Mouse (Mus musculus): ENCODE data around the gene Fgd2. TPM values are rescaled to one million over a fixed set of nuclear protein-coding genes. Genes with fewer than 3 reads are reported as not detected.

The Fgd2 gene
- polyA plus RNA-seq, 1 experiment from 2014 or later: 3.0 TPM

DNA sequence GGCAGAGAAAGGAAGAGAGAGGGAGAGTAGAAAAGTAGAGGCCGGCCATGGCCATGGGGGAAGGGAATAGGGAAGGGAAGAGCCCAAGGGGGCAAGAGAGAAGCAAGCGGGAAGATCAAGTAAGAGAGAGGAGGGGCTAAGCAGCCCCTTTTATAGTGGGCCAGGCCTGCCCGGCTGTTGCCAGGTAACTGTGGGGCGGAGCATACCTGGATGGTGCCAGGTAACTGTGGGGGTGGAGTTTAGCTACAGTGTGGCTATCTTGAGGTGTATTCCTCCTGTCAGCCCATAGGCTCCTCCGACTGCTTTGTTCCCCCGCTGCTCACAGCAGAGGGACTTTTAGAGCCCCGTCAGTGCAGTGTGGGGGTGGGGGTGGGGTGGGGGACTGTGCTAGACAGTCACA lies 8.0 kb downstream of the Fgd2 start:
- no peak overlapping the region for H3K4me3 ChIP-seq

DNA sequence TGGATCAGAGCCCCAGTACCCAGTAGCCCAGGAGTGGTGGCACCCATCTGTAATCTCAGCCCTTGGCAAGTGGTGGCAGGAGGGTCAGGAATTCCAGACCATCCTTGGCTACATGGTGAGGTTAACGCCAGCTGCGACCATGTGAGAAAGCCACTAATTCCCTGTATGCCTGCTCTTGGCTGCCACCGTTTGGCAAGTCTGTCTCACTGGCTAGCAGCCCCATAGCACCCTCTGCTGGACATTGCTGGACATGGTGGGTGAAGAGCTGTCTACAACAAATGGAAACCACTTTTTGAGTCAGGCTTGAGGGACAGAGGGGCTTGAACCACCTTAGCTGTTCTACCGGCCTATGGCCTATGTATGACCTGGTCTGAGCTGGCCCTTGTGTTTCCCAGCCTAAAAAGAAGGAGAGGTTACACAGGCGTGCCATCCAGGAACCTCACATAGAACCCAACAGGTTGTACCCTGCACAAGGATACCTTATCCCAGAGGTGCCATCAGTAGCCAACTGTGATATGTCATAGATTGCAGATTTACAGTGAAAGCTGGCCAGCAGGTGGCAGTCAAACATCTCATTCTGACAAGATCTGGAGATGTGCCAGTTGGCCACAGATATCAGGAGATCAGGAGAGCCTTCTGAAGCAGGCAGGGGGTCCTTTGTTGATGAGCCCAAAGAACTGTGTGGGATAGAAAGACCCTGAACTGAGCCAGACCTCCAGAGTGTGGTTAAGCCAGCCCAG lies 10.4 kb downstream of the Fgd2 start:
- Histone ChIP-seq H3K9me3 (replicated peaks) (no peaks in the 10 kb centered on the region), H3K4me3 (no peak overlapping the region), H3K27me3 (0 out of 2 replicates have a peak, but pooled peaks cover 9% of the 10 kb centered on the region), H3K27ac (no peak overlapping the region), H3K9ac (no peak overlapping the region), H3K4me2 (no peak overlapping the region), H3K36me3 (no peaks in the 10 kb centered on the region), H3K4me1 (replicated peaks) (0 out of 2 replicates have a peak, but pooled peaks cover 5% of the 10 kb centered on the region)
- ATAC-seq (replicated peaks; ENCODE audit: insufficient number of reproducible peaks, insufficient read depth, low FRiP score, low read depth): no peak; the same call in 1 of the 2 replicates
- 8% methylated on average over 5 of the region's 5 CpGs for WGBS

More for the DNA sequence above, 8.0 kb downstream of the Fgd2 start:
- 33% methylated on average over 7 of the region's 7 CpGs for WGBS
- 0 out of 2 replicates have a peak, but pooled peaks cover 9% of the 10 kb centered on the region for H3K27me3 ChIP-seq
- H3K9ac ChIP-seq: no peak overlapping the region
- H3K36me3 ChIP-seq: no peaks in the 10 kb centered on the region
- no peak for ATAC-seq (replicated peaks; ENCODE audit: insufficient number of reproducible peaks, insufficient read depth, low FRiP score, low read depth)
- H3K9me3 ChIP-seq (replicated peaks): no peaks in the 10 kb centered on the region
- no peak overlapping the region for H3K27ac ChIP-seq
- no peak overlapping the region for H3K4me2 ChIP-seq
- 0 out of 2 replicates have a peak, but pooled peaks cover 5% of the 10 kb centered on the region for H3K4me1 ChIP-seq (replicated peaks)

DNA sequence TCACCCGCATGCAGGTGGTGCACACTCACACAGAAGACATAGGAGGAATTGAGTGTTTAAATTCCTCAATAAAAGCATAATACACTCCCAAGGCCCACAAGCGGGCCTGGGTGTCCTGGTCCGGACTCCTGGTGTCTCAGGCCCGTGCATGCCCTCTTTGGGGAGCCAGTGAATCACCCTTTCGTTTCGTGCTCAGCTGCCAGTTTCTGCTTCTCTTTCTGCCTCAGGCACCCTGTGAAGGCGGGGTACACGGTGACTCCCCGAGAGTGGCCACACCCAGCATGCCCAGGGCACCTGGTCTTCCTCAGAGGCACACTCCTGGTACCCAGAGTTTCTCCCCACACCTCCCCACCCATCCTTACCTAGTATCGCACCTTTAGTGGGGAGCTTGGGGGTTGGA lies 15.2 kb downstream of the Fgd2 start:
- H3K27me3 ChIP-seq: no peaks in the 10 kb centered on the region
- 0 out of 2 replicates have a peak, but pooled peaks cover 5% of the 10 kb centered on the region for H3K4me1 ChIP-seq (replicated peaks)
- H3K4me3 ChIP-seq: no peak overlapping the region
- H3K9me3 ChIP-seq (replicated peaks): no peaks in the 10 kb centered on the region
- ATAC-seq (replicated peaks; ENCODE audit: insufficient number of reproducible peaks, insufficient read depth, low FRiP score, low read depth): no peak
- H3K36me3 ChIP-seq: no peaks in the 10 kb centered on the region
- no peak overlapping the region for H3K4me2 ChIP-seq
- WGBS: 78% methylated on average over 10 of the region's 10 CpGs
- no peak overlapping the region for H3K27ac ChIP-seq
- no peak overlapping the region for H3K9ac ChIP-seq

DNA sequence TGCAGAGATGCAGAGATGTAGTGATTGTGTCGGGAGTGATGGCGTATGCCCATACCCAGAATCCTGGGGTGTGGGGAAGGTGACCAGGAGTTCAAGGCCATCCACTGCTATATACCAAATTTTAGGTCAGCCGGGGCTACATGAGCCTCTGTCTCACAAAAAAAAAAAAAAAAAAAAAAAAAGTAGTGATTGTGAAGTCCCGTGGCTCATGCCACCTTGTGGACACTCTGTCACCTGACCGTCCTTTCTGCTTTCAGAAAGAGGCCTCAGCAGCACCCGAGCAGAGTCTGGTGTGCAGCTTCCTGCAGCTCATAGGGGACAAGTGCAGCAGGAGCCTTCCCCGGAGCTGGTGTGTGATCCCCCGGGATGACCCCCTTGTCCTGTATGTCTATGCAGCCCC lies 17.3 kb downstream of the Fgd2 start:
- Histone ChIP-seq H3K9ac (no peak overlapping the region), H3K4me1 (replicated peaks) (0 out of 2 replicates have a peak, but pooled peaks cover 5% of the 10 kb centered on the region), H3K27ac (no peak overlapping the region), H3K4me3 (no peak overlapping the region), H3K4me2 (no peak overlapping the region), H3K36me3 (no peaks in the 10 kb centered on the region), H3K27me3 (no peaks in the 10 kb centered on the region), H3K9me3 (replicated peaks) (no peaks in the 10 kb centered on the region)
- 61% methylated on average over 8 of the region's 8 CpGs for WGBS
- ATAC-seq (replicated peaks; ENCODE audit: insufficient number of reproducible peaks, insufficient read depth, low FRiP score, low read depth): no peak

DNA sequence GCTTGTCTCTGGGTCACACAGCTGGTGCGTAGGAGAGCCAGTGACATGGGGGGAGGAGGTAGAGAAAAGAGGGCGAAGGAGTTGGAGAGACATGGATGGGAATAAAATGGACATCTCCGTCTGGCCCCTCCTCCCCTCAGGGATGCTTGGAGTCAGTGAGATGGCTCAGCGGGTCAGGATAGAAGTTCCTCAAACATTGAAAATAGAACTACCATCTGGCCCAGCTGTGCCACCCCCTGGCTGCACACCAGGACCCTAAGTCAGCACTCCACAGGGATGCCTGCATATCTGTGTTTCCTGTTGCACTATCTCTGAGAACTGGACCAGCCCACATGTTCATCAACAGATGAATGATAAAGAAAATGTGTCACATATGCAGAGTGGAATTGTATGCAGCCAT lies 19.5 kb downstream of the Fgd2 start:
- 67% methylated on average over 4 of the region's 4 CpGs for WGBS
- no peak for ATAC-seq (replicated peaks; ENCODE audit: insufficient number of reproducible peaks, insufficient read depth, low FRiP score, low read depth)
- H3K36me3 ChIP-seq: no peaks in the 10 kb centered on the region

DNA sequence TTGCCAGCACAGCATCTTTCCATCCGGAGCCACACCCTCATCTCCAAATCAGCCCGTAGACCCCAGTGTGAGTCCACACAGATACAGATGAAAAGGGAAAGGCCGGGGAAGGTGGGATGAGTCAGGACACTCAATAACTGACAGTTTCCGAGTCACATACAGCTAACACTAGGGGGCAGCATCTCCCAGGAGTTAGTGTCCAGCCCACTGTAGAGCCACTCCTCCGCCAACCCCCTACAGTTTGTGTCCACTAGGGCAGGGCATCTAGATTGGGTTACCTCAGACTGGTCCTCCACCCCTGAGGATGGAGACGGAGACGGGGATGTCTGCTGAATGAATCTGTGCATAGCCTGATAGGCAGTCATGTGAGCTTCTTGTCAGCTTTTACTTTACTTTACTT lies 20.8 kb downstream of the Fgd2 start:
- 15% methylated on average over 7 of the region's 7 CpGs for whole genome bisulfite sequencing
- no peaks in the 10 kb centered on the region for H3K27me3 ChIP-seq
- no peaks in the 10 kb centered on the region for H3K9me3 ChIP-seq (replicated peaks)
- H3K4me2 ChIP-seq: no peak overlapping the region
- peak; percentile 47; the same call in 1 of the 2 replicates for ATAC-seq (replicated peaks; ENCODE audit: insufficient number of reproducible peaks, insufficient read depth, low FRiP score, low read depth)
- H3K27ac ChIP-seq: no peak overlapping the region
- H3K4me1 ChIP-seq (replicated peaks): peaks cover 11% of the 10 kb centered on the region
- H3K36me3 ChIP-seq: no peaks in the 10 kb centered on the region
- no peak overlapping the region for H3K4me3 ChIP-seq
- no peak overlapping the region for H3K9ac ChIP-seq

More for the DNA sequence above, 19.5 kb downstream of the Fgd2 start:
- H3K9ac ChIP-seq: no peak overlapping the region
- no peaks in the 10 kb centered on the region for H3K9me3 ChIP-seq (replicated peaks)
- H3K27me3 ChIP-seq: no peaks in the 10 kb centered on the region
- no peak overlapping the region for H3K4me2 ChIP-seq
- no peak overlapping the region for H3K4me3 ChIP-seq
- peaks cover 11% of the 10 kb centered on the region for H3K4me1 ChIP-seq (replicated peaks)
- no peak overlapping the region for H3K27ac ChIP-seq

DNA sequence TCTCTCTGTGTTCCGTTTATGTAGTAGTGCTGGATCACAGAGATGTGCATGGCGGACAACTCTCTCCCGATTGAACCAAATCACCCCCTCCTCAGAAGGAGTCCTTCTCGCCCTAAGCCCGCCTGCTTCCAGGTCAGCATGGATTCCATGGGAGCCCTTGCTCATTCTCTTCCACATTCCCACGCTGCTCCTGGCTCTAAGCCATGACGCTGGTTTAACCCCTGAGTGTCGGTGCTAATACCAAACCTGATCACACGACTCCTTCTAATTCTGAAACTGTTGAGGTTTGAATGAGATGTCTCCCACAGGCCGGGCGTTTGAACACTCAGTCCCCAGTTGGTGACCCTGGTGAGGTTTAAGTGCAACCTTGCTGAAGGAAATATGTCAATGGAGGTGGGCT lies 21.7 kb downstream of the Fgd2 start:
- H3K4me1 ChIP-seq (replicated peaks): peaks cover 11% of the 10 kb centered on the region
- 49% methylated on average over 11 of the region's 11 CpGs for WGBS
- H3K9ac ChIP-seq: no peak overlapping the region
- no peaks in the 10 kb centered on the region for H3K36me3 ChIP-seq
- H3K4me2 ChIP-seq: no peak overlapping the region
- no peak for ATAC-seq (replicated peaks; ENCODE audit: insufficient number of reproducible peaks, insufficient read depth, low FRiP score, low read depth)
- no peak overlapping the region for H3K27ac ChIP-seq
- no peaks in the 10 kb centered on the region for H3K27me3 ChIP-seq
- no peak overlapping the region for H3K4me3 ChIP-seq
- H3K9me3 ChIP-seq (replicated peaks): no peaks in the 10 kb centered on the region

DNA sequence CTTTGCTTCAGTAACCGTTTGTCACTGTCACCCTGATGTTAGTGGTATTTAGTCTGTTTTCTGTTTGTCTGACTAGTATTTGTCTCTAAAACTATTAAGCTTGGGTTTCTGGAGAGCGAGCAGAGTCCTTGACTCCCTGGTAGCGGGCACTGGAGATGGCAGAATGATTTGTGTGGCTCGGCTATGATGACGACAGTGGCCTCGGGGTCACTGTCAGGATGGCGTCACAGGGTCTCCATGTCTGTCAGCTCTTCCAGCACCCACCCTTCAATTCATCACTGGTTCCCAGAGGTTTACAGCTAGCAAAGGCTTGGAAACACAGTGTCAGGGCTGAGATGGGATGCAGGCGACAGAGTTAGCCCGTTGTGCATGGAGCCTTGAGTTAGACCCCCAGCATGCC lies 23.2 kb downstream of the Fgd2 start:
- no peak overlapping the region for H3K4me2 ChIP-seq
- peaks cover 11% of the 10 kb centered on the region for H3K4me1 ChIP-seq (replicated peaks)
- WGBS: 70% methylated on average over 9 of the region's 9 CpGs
- no peaks in the 10 kb centered on the region for H3K27me3 ChIP-seq
- H3K27ac ChIP-seq: no peak overlapping the region
- no peaks in the 10 kb centered on the region for H3K9me3 ChIP-seq (replicated peaks)
- no peak overlapping the region for H3K4me3 ChIP-seq
- no peak overlapping the region for H3K9ac ChIP-seq
- no peak for ATAC-seq (replicated peaks; ENCODE audit: insufficient number of reproducible peaks, insufficient read depth, low FRiP score, low read depth)
- H3K36me3 ChIP-seq: no peaks in the 10 kb centered on the region

DNA sequence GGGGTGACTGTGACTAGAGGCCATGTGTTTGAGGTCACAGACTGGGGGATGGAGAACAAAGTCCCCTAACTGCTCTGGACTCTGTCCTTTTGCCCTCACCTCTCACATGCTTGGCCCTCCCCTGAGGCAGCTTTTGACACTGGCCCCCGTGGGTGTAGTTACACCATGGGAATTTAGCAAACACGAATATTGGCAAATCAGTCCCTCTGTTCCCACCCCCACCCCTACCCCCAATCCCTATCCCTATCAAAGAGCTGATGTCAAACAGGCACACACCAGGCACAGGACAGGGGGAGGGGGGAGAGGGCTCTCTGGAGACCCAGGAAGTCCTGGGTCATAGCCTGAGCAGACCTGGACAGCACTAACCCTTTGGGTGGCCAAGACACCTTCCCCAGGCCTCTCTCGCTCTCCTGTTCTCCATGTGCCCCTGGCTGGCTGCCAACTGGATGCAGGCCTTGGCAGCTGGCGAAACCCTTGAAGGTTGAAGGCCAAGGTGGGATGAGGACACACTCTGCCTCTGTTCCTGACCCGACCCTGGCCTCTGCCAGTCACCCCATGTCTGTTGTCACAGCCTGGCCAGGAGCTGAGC lies 24.2 kb downstream of the Fgd2 start:
- H3K4me1 ChIP-seq (replicated peaks): peaks cover 11% of the 10 kb centered on the region
- H3K9ac ChIP-seq: peak overlapping the region; percentile 21; the same call in 1 of the 2 replicates
- no peak overlapping the region for H3K27ac ChIP-seq
- no peaks in the 10 kb centered on the region for H3K36me3 ChIP-seq
- no peaks in the 10 kb centered on the region for H3K27me3 ChIP-seq
- H3K4me3 ChIP-seq: no peak overlapping the region
- no peak overlapping the region for H3K4me2 ChIP-seq
- ATAC-seq (replicated peaks; ENCODE audit: insufficient number of reproducible peaks, insufficient read depth, low FRiP score, low read depth): peak; percentile 44; the same call in 1 of the 2 replicates
- no peaks in the 10 kb centered on the region for H3K9me3 ChIP-seq (replicated peaks)
- 34% methylated on average over 5 of the region's 5 CpGs for WGBS

DNA sequence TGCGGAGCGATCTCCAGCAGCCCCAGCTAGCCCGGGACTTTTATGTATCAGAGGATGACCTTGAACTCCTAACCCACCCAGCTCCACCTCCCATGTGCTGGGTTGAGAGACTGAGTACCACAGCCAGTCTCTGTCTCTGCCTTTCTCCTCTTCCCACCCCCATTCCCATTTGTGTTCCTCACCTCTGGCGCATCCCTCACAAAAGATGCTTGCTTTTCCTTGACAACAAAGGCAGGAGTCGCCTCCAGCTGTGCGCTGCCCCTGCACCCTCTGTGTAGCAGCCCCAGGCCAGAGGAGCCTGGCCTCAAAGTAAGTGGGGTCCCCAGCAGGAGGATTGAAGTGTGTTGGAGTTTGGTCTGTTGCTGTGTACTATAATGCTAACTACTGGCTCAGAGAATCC lies 25.0 kb downstream of the Fgd2 start:
- no peak overlapping the region for H3K4me2 ChIP-seq
- no peaks in the 10 kb centered on the region for H3K27me3 ChIP-seq
- H3K4me3 ChIP-seq: no peak overlapping the region
- H3K9me3 ChIP-seq (replicated peaks): no peaks in the 10 kb centered on the region
- H3K4me1 ChIP-seq (replicated peaks): peaks cover 11% of the 10 kb centered on the region
- H3K9ac ChIP-seq: no peak overlapping the region
- no peak for ATAC-seq (replicated peaks; ENCODE audit: insufficient number of reproducible peaks, insufficient read depth, low FRiP score, low read depth)
- H3K27ac ChIP-seq: no peak overlapping the region
- WGBS: 72% methylated on average over 6 of the region's 6 CpGs
- H3K36me3 ChIP-seq: no peaks in the 10 kb centered on the region

DNA sequence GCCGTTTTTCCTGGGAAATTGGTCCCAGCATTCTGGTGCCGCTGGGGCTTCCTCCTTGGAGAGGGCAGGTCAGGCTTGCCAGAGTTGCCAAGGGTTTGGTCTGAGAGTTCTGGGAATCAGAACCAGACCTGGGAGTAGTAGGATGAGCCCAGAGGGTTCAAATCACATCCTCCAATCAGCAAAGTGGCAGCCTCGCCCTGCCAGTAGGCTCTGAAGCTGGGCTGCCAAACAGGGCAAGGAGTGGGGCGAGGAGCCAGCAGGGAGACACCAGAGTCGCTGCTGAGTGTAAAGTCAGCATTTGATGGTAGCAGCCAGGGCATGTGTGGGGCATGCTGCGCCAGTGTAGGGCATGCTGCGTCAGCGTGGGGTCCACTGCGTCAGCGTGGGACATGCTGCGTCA lies 28.3 kb downstream of the Fgd2 start:
- no peaks in the 10 kb centered on the region for H3K36me3 ChIP-seq
- H3K27me3 ChIP-seq: no peaks in the 10 kb centered on the region
- no peak overlapping the region for H3K27ac ChIP-seq
- 80% methylated on average over 11 of the region's 11 CpGs for WGBS
- ATAC-seq (replicated peaks; ENCODE audit: insufficient number of reproducible peaks, insufficient read depth, low FRiP score, low read depth): no peak
- H3K9me3 ChIP-seq (replicated peaks): no peaks in the 10 kb centered on the region
- no peak overlapping the region for H3K4me2 ChIP-seq
- H3K4me1 ChIP-seq (replicated peaks): peaks cover 14% of the 10 kb centered on the region
- H3K9ac ChIP-seq: no peak overlapping the region
- H3K4me3 ChIP-seq: no peak overlapping the region

DNA sequence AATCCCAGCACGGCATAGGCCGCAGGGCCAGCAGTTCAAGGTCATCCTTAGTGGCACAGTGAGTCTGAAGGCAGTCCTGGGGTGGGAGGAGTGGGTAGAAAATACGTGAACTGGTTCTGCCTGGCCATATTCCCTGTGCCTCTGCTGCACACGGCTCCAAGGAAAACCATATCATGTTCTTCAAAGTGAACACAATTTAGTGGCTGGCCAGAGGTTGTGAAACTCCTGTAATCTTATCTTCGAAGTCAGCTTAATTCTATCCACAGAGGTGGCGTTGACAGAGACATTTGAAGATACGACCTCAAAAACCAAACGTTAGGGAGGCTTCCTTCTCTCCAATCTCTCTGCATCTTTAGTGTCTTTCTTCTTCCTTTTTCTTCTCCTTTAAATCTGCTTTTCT lies 30.6 kb downstream of the Fgd2 start:
- 39% methylated on average over 8 of the region's 8 CpGs for WGBS
- peaks cover 14% of the 10 kb centered on the region for H3K4me1 ChIP-seq (replicated peaks)
- H3K27ac ChIP-seq: no peak overlapping the region
- H3K9ac ChIP-seq: no peak overlapping the region
- H3K9me3 ChIP-seq (replicated peaks): no peaks in the 10 kb centered on the region
- no peak overlapping the region for H3K4me3 ChIP-seq
- no peaks in the 10 kb centered on the region for H3K27me3 ChIP-seq
- ATAC-seq (replicated peaks; ENCODE audit: insufficient number of reproducible peaks, insufficient read depth, low FRiP score, low read depth): no peak
- H3K36me3 ChIP-seq: no peaks in the 10 kb centered on the region
- H3K4me2 ChIP-seq: no peak overlapping the region
